Mouse (Mus musculus): ENCODE measurements around the gene Cmss1.

Gene Cmss1

DNA sequence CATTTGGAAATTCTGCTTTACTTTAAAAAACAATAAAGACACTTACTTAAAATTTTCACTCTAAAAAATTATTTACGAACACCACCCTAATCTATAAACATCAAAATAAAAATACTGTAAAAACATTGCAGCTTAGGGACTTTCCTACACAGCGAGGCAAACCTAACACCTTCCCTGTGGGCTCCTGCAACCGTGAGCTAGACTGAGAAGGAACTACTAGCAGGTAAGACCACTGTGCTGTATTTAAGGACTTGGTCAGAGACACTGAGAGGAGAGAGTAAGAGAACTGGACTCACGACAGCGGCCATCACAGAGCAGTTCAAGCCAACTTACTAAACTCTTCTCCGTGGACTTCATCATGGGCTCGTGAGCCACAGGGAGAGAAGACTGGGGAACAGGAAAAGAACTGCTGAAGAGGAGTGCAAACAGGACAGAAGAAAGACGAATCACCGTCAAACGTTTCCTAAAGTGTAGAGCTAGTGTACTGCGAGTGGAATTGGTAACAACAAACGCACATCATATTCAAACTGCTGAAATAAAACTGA lies 136.3 kb downstream of the Cmss1 start:
- no peak for DNase-seq

DNA sequence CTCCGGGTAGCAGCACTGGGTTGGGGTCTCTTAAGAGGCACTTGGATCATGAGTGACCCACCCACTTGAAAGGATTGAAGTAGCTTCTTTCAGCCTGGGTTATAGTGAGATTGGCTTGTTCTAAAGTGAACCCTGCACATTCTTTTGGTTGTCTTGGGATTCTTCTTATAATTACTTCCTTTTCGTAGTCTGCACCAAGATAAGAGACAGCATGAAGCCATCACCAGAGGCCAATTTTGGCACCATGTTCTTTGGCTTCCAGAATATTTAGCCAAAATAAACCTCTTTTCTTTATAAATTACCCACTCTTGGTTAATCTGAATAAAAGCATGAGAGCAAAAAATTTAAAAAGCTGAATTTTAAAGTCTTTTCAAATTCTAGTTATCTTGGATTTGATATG lies 136.8 kb downstream of the Cmss1 start:
- DNase-seq, result no peak

DNA sequence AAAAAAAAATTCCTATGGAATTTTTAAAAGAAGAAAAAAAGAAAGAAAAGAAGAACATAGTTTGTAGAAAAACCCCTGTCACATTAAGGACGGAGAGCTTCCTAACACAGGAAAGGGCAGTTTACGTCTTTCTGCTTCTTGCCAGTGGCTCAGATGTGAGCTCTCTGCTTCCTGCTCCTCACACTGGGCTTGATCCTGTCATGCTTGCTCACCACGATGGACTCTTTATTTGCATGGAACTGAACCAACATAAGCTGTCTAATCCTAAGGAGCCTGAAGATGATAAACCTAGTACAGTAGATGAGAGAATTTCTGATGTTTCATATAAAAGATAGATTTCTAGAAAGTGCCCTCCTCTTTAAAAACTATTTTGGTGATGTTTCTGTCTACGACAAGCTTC lies 137.4 kb downstream of the Cmss1 start:
- no peak for DNase-seq

DNA sequence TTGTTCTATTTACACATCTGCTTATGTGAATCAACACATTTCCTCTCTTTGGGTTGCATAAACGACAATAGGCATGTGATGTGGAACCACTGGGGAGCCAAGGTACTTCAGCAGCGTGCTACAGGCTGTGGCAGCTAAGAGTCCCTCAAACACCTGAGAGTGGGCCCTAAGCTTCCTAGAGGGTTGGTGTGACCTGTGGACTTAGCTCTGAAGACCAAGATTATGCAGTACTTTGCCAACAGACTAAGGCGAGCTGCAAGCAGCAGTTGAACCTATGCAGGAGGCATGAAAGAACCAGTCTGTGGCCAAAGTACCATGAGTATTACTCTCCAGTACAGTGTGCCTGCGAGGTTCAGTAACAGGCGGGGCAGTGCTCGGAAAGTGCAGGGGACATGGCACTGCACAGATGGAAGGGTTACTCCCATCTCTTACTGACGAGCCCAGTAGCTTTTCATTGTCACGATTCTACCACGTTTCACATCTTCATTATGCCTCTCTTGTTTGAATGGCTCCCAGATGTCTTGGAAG lies 141.2 kb downstream of the Cmss1 start:
- no peak for DNase-seq

DNA sequence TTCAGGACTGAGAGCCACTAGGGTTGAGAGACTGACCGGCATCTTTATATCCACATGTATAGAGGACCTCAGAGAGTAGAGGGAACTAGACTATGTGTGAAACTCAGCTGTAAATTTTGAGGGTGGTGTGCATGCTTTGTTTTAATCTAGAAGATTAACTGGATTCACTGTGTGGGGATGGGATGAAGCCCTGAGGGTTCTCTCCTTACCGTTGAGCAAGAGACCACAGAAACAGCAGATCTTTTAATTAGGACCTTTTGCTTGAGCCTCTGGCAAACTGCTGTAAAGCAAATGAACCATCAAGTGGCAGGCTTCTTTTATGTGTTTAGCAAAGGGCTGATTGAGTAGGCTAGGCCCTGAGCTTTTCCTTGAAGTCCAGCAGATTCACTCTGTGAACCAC lies 150.7 kb downstream of the Cmss1 start:
- no peak for DNase-seq

DNA sequence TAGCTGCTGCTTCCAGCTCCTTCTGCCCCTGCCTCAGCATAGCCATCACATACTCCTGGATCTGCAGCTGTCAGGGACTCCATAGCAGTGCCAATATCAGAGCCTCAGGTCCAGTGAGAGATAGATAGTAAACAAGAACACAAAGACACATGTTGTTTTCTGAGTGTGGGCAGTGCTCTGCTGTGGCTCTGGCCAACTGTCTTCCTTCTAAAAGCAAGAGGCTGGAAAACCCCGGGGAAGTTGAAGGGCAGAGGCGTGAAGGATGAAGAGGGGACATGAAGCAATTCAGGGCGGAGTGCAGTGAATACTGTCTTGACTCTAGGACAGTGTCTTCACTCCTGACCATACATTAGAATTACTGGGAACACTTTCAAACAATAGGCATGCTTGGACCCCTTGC lies 151.1 kb downstream of the Cmss1 start:
- DNase-seq, result no peak

DNA sequence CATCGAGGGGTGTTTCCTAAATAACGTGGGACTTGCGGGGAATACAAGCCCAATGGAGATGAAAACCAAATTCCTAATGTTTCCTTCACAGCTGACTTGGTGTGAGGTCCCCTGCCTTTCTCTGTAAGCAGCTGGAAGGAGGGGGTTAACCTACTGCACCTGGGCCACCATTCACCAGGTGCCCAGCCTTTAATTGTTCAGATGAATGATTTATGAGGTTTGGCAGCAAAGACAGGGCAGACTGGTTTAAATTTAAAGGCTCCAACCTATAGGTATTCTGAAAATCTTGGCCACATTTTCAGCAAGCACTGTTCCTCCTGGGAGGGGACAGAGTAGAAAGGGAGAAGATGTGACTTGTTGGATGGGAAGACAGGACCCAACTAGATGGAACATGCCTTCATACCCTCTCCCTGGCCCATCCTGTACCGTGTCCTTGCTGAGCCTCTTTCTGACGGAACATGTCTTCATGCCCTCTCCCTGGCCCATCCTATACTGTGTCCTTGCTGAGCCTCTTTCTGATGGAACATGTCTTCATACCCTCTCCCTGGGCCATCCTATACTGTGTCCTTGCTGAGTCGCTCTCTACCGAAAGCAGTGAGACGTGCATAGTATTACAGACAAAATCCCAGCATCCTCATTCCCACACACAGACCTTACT lies 152.4 kb downstream of the Cmss1 start:
- DNase-seq, result no peak

DNA sequence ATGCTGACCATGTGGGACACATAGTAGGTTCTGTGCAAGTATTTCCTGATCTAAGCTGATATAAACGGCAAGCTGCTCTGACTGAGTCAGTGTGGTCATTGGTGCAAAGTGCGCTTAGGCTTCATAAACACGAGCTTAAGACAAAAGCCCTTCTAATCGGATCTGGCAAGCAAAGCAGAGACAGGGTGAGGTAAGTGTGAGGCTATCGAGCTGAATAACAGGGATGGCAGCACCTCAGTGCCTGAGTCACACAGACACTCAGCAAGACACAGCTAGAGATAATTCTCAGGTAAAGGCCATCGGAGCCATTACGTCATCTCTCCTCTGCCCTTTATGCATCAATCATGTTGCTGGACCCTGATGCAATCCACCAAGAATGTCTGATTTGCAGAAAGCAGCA lies 153.7 kb downstream of the Cmss1 start:
- DNase-seq, result no peak

DNA sequence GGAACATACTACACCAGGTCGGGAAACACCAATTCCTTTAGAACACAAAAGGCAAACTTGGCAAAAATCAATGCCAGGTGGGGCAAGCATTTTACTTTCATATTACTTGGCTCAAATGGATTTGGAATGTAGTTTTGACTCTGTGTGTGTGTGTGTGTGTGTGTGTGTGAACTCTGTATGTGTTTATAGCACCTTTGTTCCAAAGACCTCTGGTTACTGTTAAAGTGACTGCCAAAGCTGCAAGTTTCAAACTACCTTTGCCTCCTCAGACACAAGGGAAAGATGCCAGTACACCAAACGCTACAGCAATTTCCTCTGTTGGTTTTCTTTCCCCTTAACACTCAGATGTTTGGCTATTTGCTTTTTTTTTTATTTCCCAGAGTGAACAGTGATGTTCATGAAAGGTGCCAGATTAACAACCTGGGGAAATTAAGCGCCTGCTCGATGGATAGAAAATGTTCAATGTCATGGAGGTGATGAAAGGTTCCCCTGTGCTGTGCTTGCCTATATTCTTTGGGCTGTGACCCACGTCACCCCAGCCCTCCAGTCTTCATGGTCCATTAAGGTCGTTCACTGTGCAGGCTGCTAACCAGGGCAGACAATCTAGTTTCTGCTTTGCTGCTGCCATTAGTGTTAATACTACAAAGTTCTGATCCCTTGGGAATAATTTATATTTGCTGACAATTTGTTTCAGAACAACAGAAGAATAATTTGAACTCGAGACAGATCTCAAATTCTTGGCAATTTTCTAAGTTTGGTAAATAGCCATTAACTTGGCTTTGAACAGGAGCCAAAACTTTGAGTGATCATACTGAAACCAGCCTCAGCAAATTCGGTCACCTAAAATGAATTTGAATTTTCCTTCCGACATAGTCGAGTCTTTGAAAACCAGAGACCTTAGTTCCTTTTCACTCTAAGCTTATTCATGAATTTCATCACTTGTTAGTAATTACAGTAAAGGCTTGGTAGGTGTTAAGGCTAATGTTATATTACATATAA lies 161.3 kb downstream of the Cmss1 start:
- DNase-seq, result no peak

DNA sequence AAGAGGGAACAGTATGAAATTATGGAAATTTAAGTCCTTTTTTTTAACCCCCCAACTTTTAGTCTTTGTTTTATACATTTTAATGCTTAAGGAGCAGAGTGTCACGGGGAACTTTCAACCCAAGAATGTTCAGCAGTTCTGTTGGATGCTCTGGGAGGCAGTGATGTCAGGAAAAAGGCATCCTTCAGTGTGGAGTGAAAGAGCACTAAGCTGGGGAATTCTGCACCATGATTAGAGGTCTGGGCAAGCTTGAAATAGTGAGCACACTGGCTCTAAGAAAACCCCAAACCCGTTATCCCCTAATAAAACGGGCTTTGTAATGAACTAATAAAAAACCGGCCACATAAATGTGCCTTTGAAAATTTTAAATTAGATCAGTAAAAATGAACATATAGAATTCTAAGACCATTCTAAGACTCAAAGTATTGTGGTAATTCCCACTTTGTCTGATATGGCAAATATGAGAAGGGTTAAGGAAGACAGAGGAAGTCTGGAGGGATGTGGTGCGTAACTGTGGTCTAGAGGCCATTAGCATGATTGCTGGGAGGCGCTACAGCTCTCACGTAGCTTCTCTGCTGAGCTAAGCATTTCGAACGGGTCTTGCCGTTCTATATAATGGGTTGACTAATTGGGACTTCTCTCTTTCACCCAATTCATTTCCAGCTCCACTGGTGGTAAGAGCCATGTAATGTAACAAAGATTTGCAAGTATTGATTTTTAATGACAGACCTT lies 165.8 kb downstream of the Cmss1 start:
- no peak for DNase-seq

DNA sequence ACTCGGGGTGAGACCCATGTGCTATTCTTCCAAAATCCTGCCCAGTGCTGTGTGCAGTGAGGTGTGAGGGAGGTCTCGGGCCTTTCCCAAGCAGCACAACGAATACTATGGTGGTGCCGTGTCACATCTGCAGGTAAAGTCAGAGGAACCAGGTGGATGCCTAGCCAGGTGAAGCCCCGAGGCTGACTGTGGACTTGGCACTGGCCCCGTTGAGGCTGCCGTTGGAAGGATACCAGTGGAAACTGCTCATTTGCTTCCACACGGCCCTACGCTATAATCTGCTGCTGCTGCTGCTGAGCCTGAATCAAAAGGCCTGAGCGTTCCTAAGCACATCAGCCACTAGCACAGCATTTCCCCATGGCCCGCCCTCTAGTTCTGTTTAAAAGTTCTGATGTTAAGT lies 167.5 kb downstream of the Cmss1 start:
- DNase-seq, result no peak

DNA sequence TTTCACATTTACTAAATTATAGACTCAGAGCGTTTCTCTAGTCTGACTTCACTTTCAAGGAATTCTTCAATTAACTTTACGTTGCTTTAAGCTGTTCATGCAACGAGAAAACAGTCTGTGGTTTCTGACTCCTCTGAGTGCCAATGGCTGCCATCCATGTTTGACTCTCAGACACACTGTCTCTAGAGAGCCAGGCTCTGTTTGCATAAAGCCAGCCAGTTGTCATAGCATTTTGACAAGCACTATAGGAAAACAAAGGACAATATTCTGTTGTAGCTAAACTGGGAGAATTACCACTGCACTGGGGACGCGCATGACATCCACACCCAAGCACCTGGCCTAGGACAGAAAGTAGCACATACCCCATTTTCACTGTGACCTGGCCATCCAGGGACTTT lies 168.4 kb downstream of the Cmss1 start:
- no peak for DNase-seq

DNA sequence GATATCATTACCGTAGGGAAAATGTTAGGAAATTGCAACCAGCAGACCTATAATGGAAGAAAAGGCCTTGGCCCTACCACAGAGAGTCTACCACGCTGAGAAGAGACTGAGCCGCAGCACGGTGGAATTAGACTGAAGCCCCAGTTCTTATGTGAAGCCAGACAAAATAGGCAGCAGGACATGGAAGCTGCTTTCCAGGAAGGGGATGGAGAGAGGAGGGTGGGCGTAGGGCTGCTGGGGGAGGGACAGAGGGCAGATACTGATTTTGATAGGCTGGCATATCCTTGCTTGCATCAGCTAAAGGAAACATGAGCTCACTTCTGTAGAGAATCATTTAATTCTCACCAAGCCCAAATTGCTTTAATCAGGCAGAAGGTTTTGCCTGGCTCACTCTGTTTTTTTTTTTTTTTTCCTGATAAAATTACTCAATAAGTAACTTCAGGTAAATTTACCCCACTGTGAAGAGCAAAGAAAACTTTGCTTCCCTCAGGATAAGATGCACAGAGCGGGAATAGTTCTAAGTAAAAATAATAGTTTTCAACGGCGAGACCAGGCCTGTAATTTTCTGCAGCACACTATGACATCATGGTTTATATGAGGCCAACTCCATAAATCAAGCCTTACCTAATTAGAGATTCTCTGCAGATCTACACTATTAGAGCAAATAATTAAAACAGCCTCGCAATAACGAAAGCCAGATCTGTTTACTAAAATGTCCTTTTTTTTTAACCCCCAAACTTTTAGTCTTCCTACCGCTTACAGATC lies 169.0 kb downstream of the Cmss1 start:
- no peak for DNase-seq

DNA sequence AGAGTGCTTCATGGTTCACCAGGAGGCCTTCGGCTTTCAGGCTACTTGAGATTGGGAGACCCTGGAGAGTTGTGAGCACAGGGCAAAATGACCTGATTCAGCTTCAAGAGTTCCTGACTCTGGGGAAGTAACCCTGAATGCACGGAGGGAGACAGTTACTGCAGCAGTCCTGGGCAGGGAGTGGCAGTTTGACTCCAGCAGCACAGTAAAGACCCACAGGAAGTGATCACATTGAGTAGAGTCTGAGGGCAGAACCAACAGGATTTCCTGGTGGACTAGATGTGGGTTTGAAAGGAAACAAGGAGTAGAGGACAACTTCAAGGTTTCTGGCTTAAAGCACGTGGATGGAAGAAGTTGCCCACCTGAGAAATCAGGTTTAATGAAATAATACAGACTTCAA lies 172.0 kb downstream of the Cmss1 start:
- no peak for DNase-seq

DNA sequence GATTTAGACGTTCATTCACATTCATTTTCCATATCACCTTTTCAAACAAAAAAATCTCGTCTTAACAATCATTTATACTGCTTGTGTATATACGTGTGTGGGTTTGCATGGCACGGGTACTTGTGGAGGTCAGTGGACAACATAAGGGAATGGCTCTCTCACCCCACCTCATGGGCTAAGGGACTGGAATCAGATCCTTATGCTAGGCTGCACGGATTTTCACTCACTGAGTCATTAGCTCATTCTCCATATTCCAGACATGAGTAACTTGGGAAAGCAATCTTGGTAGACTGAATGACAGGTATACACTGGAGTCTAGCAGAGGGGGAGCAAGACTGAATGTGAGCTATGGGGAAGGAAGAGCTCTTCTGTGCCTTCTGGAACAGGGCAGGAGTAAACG lies 173.0 kb downstream of the Cmss1 start:
- no peak for DNase-seq

DNA sequence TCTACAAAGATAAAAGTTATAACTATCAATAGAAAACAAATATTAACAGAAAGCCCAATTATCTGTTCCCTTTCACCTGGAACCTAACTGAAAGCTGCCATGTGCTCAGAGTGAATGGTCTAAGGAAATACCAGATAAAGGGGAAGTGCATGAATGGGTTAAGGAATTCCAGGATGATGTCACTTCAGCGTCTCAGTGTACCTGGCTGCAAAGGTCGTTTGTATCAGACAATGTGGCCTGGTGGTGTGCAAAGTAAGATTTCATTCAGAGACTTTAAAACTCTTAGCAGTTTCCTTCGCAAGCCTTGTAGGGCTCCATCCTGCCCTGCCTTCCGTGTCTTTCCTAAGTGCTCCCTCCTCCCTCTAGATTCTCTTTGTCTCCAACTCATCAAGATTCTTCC lies 173.5 kb downstream of the Cmss1 start:
- no peak for DNase-seq

DNA sequence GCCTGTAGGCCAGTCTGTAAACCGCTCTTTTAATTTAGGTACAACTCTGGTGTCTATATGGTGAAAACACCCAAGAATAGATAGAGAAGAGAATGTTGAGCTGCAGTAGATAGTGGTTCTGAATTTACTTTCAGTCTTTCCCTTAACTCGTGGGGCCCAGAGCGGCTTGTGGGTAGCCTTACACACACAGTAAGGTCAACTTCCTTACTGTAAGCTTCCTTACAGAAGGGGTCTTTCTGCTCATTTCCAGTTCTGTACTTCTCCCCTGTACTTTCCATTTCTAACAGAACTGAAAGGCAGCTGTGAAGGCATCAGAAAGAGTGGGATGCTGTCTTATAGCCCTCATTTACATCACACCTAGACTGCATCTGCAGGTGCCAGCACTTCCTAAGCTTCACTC lies 175.4 kb downstream of the Cmss1 start:
- no peak for DNase-seq

DNA sequence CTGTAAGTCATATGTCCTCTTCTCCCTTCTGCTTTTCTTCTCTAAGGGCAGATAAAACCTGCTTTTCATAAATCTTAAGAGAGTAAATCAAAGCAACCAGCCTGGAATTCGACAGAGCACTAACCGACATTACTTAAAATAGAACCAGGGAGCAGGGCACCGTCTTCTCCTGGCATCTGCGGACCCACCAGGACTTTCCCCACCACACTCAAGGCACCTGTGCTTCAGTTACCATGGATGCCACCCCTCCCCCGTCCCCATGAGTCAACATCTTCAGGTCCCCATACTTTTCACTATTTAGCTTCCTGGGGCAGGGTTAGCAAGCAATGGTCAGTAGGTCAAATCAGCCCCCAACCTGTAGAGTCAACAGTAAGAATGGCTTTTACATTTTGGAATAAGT lies 177.7 kb downstream of the Cmss1 start:
- no peak for DNase-seq

DNA sequence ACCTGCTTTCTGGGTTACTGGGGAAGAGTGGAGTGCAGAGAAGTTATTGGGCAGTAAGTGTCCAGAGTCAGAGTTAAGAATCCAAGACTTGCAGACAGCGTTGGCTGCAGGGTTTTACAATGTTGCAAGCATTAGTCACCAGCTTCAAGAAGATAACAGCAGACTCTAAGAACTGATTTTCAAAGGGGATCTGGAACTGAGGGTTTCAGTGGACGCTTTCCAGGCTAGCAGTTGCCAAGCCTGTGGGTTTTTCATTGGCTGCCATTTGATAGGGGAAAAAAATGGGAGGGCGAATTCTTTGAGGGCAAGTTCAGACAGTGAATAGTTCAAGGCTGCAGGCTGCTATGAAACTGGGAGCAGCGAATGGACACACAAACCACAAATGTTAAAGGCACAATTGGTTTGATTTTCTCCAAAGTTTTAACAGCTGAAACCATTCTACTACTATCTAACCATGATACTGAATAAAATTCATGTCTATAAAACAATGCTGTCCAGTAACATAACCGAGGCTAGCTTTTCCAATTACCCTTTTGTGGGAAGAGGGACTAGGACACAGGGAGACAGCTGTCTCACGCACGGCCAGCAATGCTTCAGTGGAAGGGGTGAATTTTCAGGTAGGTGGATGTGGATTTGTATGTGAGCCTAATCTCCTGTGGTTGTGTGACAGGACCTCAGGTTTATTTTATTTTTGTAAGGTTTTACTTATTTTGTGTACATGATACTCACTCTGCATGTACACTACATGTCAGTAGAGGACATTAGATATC lies 179.0 kb downstream of the Cmss1 start:
- no peak for DNase-seq

DNA sequence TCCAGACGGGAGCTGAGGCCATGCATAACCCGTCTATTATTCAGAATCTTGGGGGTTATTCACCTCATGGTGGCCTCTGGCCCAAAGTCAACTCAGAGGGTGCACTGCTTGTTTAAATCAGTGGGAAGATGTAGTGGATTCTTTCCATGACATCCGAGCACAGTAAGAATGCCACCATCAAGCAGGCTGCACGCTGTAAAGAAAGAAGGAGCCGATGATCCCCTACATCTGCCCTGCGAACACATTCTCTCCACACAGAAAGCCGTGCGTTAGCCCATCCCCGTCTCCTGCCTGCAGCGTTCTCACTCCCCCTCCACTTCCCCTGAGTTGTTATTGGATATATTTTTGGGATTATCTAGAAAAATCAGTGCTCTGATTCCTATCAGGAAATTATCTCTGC lies 180.0 kb downstream of the Cmss1 start:
- no peak for DNase-seq

DNA sequence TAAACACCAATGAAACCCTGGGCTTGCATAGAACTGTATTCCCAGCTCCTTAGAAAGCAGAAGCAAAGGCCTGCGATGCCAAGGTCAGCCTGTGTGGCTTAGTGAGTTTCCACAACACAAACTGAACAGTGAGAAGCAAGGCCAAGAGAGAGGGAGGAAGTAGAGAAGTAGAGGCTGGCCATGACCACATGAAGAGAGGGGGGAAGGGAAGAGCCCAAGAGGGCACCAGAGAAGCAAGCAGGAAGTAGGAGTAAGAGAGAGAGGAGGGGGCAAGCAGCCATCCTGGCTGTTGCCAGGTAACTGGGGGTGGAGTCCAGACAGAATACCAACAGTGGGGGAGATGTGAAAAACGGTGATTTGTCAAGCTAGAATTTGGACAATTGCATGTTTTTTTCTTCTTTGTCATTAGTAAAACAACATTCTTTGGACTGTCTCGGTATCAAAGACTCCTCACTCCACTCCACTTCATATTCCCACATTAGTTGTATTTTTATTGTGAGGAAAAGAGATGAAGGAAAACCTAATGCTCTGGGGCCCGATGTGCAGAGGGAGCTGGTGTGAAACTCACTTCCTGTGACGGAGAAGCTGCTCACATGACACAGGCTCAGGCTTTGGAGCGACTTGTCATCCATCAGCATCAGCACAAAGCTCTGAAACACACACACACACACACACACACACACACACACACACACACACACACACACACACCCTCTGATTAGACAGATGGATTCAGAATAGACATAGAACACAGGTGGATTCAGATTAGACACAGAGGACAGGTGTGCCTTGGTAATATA lies 183.5 kb downstream of the Cmss1 start:
- DNase-seq, result no peak

All from cerebellum, adult 11-12 months (tissue).